Mouse (Mus musculus): ENCODE results near the gene Max. TPM values are rescaled to one million over a fixed set of nuclear protein-coding genes. Genes with fewer than 3 reads are reported as not detected.

The Max gene
- total and polyA plus RNA-seq, 3 experiments = 27.0 to 76.2 (median 65.6) TPM

DNA sequence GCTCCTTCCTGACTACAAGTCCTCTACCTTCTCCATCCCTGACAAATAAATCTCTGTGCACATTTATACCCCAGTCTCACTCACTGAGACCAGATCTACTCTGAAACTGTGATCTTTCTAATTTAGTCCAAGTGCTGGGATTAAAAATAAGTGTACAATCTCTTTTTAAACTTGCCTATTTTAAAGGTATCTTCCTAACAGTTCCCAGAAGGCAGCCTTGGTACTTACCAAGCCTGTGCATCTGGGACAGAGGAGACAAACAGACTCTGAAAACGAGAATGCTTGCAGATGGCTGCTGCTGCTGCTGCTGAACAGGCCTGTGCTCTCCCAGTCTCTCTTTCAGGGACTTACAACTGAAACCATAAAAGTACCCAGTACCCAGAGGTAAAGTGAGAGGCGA is 19.5 kb downstream of the Max start:
- H3K4me1 ChIP-seq (ENCODE audit: control insufficient read depth, insufficient read depth, low read length) = peaks cover 8% of the 10 kb centered on the region
- WGBS = 63% methylated on average over 2 of the region's 2 CpGs
- intact Hi-C loops (cut with DNase I) = no loop called here
- no peaks in the 10 kb centered on the region for H3K79me2 ChIP-seq (replicated peaks; ENCODE audit: control insufficient read depth, insufficient read depth, low read length)
- no peak for TF ChIP-seq EP300 (IDR thresholded peaks at IDR 0.05; ENCODE audit: insufficient read depth, low read depth, low read length)
- TF ChIP-seq POLR2A (IDR thresholded peaks at IDR 0.05; ENCODE audit: insufficient read depth, low read depth, low read length) = no peak
- TF ChIP-seq CTCF (IDR thresholded peaks at IDR 0.05) = no peak
- H3K36me3 ChIP-seq (ENCODE audit: control insufficient read depth, insufficient read depth, low read length) = peaks cover 26% of the 10 kb centered on the region
- peak overlapping the region; percentile 38 for H3K27ac ChIP-seq
- H3K9ac ChIP-seq (ENCODE audit: low read depth, low read length) = no peak overlapping the region
- no peak overlapping the region for H3K4me3 ChIP-seq
- DNase-seq = no peak
- H3K27me3 ChIP-seq (ENCODE audit: control insufficient read depth, insufficient read depth, low read length) = no peaks in the 10 kb centered on the region

DNA sequence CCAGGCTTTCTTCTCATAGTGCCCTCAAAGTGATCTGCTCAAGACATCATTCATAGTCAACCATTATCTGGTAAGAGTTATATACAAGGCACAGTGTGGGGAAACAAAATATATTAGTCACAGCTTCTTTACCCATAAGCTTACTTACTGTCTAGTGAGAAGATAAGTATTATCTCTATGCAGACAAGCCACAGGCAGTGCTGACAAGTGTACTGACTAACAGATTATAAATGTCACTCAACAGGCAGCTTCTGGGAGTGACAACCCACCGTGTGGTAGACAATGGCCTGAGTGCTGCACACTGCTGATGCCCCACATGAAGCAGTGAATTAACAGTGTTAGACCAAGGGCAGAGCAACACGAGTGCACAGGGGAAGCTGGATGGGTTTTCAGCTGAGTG is 20.5 kb downstream of the Max start:
- DNase-seq = no peak
- Histone ChIP-seq H3K9ac (ENCODE audit: low read depth, low read length) (no peak overlapping the region), H3K36me3 (ENCODE audit: control insufficient read depth, insufficient read depth, low read length) (peaks cover 26% of the 10 kb centered on the region), H3K4me3 (no peak overlapping the region), H3K4me1 (ENCODE audit: control insufficient read depth, insufficient read depth, low read length) (peaks cover 8% of the 10 kb centered on the region), H3K79me2 (replicated peaks; ENCODE audit: control insufficient read depth, insufficient read depth, low read length) (no peaks in the 10 kb centered on the region), H3K27ac (no peak overlapping the region), H3K27me3 (ENCODE audit: control insufficient read depth, insufficient read depth, low read length) (no peaks in the 10 kb centered on the region)
- intact Hi-C loops (cut with DNase I) = no loop called here
- TF ChIP-seq EP300 (IDR thresholded peaks at IDR 0.05; ENCODE audit: insufficient read depth, low read depth, low read length) (no peak), CTCF (IDR thresholded peaks at IDR 0.05) (no peak), POLR2A (IDR thresholded peaks at IDR 0.05; ENCODE audit: insufficient read depth, low read depth, low read length) (no peak)
- 26% methylated on average over 2 of the region's 2 CpGs for WGBS

DNA sequence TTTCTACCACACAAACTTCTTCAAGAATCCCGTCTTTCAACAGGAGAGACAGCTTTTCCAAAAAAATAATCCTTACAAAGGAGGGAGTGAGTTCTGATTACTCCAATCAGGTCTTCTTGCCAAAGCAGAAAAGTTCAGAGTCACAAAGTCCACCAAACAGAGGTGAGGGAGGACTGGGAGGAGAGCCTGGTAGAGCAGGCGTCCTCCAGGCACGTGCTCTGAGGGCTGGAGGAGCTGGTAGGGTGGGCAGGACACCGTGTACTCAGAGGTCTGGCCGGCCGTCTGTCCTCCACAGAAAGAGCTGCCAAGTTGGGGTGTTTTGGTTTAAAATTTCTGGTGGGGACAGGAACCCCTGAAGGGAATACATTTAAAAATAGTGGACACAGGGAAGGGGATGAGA is 24.0 kb downstream of the Max start:
- 89% methylated on average over 6 of the region's 6 CpGs for WGBS
- Histone ChIP-seq H3K36me3 (ENCODE audit: control insufficient read depth, insufficient read depth, low read length) (peaks cover 20% of the 10 kb centered on the region), H3K4me1 (ENCODE audit: control insufficient read depth, insufficient read depth, low read length) (peaks cover 8% of the 10 kb centered on the region), H3K9ac (ENCODE audit: low read depth, low read length) (no peak overlapping the region), H3K27me3 (ENCODE audit: control insufficient read depth, insufficient read depth, low read length) (no peaks in the 10 kb centered on the region), H3K27ac (no peak overlapping the region), H3K4me3 (no peak overlapping the region), H3K79me2 (replicated peaks; ENCODE audit: control insufficient read depth, insufficient read depth, low read length) (no peaks in the 10 kb centered on the region)
- no peak for DNase-seq
- intact Hi-C loops (cut with DNase I) = loop anchor here (2.0 kb wide), 1 partner anchor 15 kb away; no protein-coding TSS in a partner anchor
- TF ChIP-seq EP300 (IDR thresholded peaks at IDR 0.05; ENCODE audit: insufficient read depth, low read depth, low read length) = no peak
- no peak for TF ChIP-seq POLR2A (IDR thresholded peaks at IDR 0.05; ENCODE audit: insufficient read depth, low read depth, low read length)
- TF ChIP-seq CTCF (IDR thresholded peaks at IDR 0.05) = no peak

DNA sequence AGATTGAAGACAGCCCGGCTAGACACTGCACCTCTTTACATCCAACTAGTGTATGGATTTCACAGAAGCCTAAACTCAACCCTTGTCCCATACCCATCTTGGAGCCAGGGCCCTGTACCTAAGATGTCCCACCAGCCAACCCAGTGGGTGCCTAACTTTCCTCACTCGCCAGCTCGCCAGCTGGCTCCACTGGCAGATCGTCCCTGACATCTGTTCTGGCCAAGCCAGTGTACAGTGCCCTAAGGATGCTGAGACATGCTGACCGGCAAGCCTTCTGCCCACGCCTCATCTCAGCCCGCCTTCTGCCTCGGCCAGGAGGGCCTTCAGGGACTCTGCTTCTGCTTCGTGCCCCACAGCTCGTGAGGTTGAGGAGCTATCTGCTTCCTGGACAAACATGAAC is 25.8 kb downstream of the Max start:
- Histone ChIP-seq H3K36me3 (ENCODE audit: control insufficient read depth, insufficient read depth, low read length) (peaks cover 6% of the 10 kb centered on the region), H3K27me3 (ENCODE audit: control insufficient read depth, insufficient read depth, low read length) (no peaks in the 10 kb centered on the region), H3K79me2 (replicated peaks; ENCODE audit: control insufficient read depth, insufficient read depth, low read length) (no peaks in the 10 kb centered on the region), H3K27ac (no peak overlapping the region), H3K9ac (ENCODE audit: low read depth, low read length) (no peak overlapping the region), H3K4me1 (ENCODE audit: control insufficient read depth, insufficient read depth, low read length) (peaks cover 3% of the 10 kb centered on the region), H3K4me3 (no peak overlapping the region)
- TF ChIP-seq POLR2A (IDR thresholded peaks at IDR 0.05; ENCODE audit: insufficient read depth, low read depth, low read length) (no peak), EP300 (IDR thresholded peaks at IDR 0.05; ENCODE audit: insufficient read depth, low read depth, low read length) (no peak), CTCF (IDR thresholded peaks at IDR 0.05) (no peak)
- no peak for DNase-seq
- 88% methylated on average over 10 of the region's 10 CpGs for WGBS
- intact Hi-C loops (cut with DNase I) = no loop called here

DNA sequence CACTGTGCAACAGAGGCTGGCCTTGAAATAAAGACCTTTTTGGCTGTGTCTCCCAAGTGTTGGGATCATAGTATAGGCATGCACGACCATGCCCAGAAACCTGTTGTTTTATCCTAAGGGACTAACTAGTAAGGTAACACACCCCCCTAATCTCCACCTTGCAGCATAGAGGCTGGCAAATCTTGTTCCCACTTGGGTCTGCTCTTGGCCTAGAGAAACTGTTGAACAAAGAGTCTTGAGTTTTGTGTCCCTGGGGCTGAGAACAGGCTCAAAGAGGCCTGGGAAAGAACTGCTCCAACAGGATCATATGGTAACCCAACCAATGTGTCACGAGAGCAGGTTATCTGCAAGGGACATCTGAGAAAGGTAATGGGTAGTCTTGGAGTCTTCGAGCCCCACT is 27.6 kb downstream of the Max start:
- TF ChIP-seq EP300 (IDR thresholded peaks at IDR 0.05; ENCODE audit: insufficient read depth, low read depth, low read length) (no peak), POLR2A (IDR thresholded peaks at IDR 0.05; ENCODE audit: insufficient read depth, low read depth, low read length) (no peak), CTCF (IDR thresholded peaks at IDR 0.05) (no peak)
- H3K27ac ChIP-seq = no peak overlapping the region
- H3K27me3 ChIP-seq (ENCODE audit: control insufficient read depth, insufficient read depth, low read length) = no peaks in the 10 kb centered on the region
- intact Hi-C loops (cut with DNase I) = no loop called here
- peaks cover 2% of the 10 kb centered on the region for H3K36me3 ChIP-seq (ENCODE audit: control insufficient read depth, insufficient read depth, low read length)
- H3K4me1 ChIP-seq (ENCODE audit: control insufficient read depth, insufficient read depth, low read length) = peaks cover 5% of the 10 kb centered on the region
- H3K9ac ChIP-seq (ENCODE audit: low read depth, low read length) = no peak overlapping the region
- WGBS = 92% methylated on average over 3 of the region's 3 CpGs
- DNase-seq = no peak
- no peak overlapping the region for H3K4me3 ChIP-seq
- no peaks in the 10 kb centered on the region for H3K79me2 ChIP-seq (replicated peaks; ENCODE audit: control insufficient read depth, insufficient read depth, low read length)

DNA sequence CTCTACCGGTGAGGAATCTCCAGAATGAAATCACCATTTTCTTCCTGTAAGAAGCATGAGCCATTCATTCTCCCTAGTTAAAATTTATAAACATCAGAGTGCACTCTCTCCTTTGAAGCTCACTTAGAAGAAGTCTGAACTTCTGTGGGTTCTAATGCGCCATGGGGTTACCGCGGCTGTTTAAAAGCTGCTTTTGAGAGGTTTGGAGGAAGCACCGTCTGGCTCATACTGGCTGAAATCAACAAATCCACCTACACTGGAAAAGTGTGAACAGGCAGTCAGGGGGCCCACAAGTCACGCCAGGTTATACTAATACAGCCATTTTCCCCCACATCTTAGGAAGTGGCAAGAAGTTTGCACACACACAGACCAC is 29.3 kb downstream of the Max start:
- Histone ChIP-seq H3K79me2 (replicated peaks; ENCODE audit: control insufficient read depth, insufficient read depth, low read length) (no peaks in the 10 kb centered on the region), H3K4me3 (no peak overlapping the region), H3K4me1 (ENCODE audit: control insufficient read depth, insufficient read depth, low read length) (peaks cover 5% of the 10 kb centered on the region), H3K27me3 (ENCODE audit: control insufficient read depth, insufficient read depth, low read length) (no peaks in the 10 kb centered on the region), H3K9ac (ENCODE audit: low read depth, low read length) (no peak overlapping the region), H3K36me3 (ENCODE audit: control insufficient read depth, insufficient read depth, low read length) (peaks cover 2% of the 10 kb centered on the region), H3K27ac (peak overlapping the region; percentile 86)
- WGBS = 73% methylated on average over 6 of the region's 6 CpGs
- DNase-seq = no peak
- intact Hi-C loops (cut with DNase I) = no loop called here
- TF ChIP-seq CTCF (IDR thresholded peaks at IDR 0.05) (no peak), EP300 (IDR thresholded peaks at IDR 0.05; ENCODE audit: insufficient read depth, low read depth, low read length) (no peak), POLR2A (IDR thresholded peaks at IDR 0.05; ENCODE audit: insufficient read depth, low read depth, low read length) (no peak)

All from heart, adult 2 months (tissue).